Mouse (Mus musculus): Measurements from ENCODE around the gene Gtf2ird2.

GRCm38 (mm10) chr5:134232111-134232510 lies 48.3 kb downstream of the Gtf2ird2 start:
- TF ChIP-seq CTCF (IDR thresholded peaks at IDR 0.05; ENCODE audit: control insufficient read depth, insufficient read depth, low read length) (no peak), POLR2A (IDR thresholded peaks at IDR 0.05; ENCODE audit: borderline replicate concordance, control insufficient read depth, low read depth, low read length) (0 out of 2 replicates have a peak, but pooled peaks have one; percentile 26)

All from bone marrow, adult 2 months (tissue).